Mouse (Mus musculus) adrenal gland, adult 2 months (tissue): ENCODE data around the gene Uhrf1bp1. TPM values are rescaled to one million over a fixed set of nuclear protein-coding genes. Genes with fewer than 3 reads are reported as not detected.

ENCODE experiments used
- polyA plus RNA-seq: library from polyadenylated mRNA; depleted of rRNA; stranded (reverse); fragments of >200 nt; gene quantifications from 2 replicates; pipeline ENCODE4 v1.2.3, GENCODE M21; 2012; rRNA removed
- total RNA-seq, 2 experiments: library from RNA; stranded (reverse); gene quantifications; 2 replicates each; pipeline ENCODE4 v1.2.3; 2021

The Uhrf1bp1 gene
- total and polyA plus RNA-seq, 3 experiments = 15.0 to 38.7 (median 25.2) TPM

Other genes starting within 250 kb of the Uhrf1bp1 start
- gene Nudt3, start 232.9 kb upstream of the Uhrf1bp1 start, total RNA-seq = 100 to 1,000 TPM; 152 to 217 TPM
- 114 and 124 TPM in 2 replicates for gene Nudt3, start 232.9 kb upstream of the Uhrf1bp1 start, polyA plus RNA-seq
- gene RPS10-NUDT3, start 221.2 kb upstream of the Uhrf1bp1 start, total RNA-seq = not detected
- gene RPS10-NUDT3, start 221.2 kb upstream of the Uhrf1bp1 start, polyA plus RNA-seq = not detected in 2 replicates
- 1,000 to 10,000 TPM; 1,036 to 1,116 TPM for gene Rps10, start 219.8 kb upstream of the Uhrf1bp1 start, total RNA-seq
- 886 and 939 TPM in 2 replicates for gene Rps10, start 219.8 kb upstream of the Uhrf1bp1 start, polyA plus RNA-seq
- 1 to 10 TPM; 2.5 to 5.6 TPM for gene Pacsin1, start 200.9 kb upstream of the Uhrf1bp1 start, total RNA-seq
- 3.0 and 3.8 TPM in 2 replicates for gene Pacsin1, start 200.9 kb upstream of the Uhrf1bp1 start, polyA plus RNA-seq
- gene Spdef, start 127.5 kb upstream of the Uhrf1bp1 start, total RNA-seq = under 1 TPM in 1 of 2 experiments, not detected in 1; 0.28 TPM
- 0.11 and 0.47 TPM in 2 replicates for gene Spdef, start 127.5 kb upstream of the Uhrf1bp1 start, polyA plus RNA-seq
- 100 to 1,000 TPM; 159 to 164 TPM for gene D17Wsu92e, start 35.8 kb upstream of the Uhrf1bp1 start, total RNA-seq
- 113 and 145 TPM in 2 replicates for gene D17Wsu92e, start 35.8 kb upstream of the Uhrf1bp1 start, polyA plus RNA-seq
- 10 to 100 TPM; 74.5 to 79.8 TPM for gene Snrpc, start 18.3 kb upstream of the Uhrf1bp1 start, total RNA-seq
- gene Snrpc, start 18.3 kb upstream of the Uhrf1bp1 start, polyA plus RNA-seq = 180 and 188 TPM in 2 replicates
- 10 to 100 TPM; 23.5 to 24.9 TPM for gene Anks1, start 52.9 kb downstream of the Uhrf1bp1 start, total RNA-seq
- gene Anks1, start 52.9 kb downstream of the Uhrf1bp1 start, polyA plus RNA-seq = 41.3 and 44.8 TPM in 2 replicates
- 10 to 100 TPM; 17.7 to 30.9 TPM for gene Taf11, start 53.4 kb downstream of the Uhrf1bp1 start, total RNA-seq
- gene Taf11, start 53.4 kb downstream of the Uhrf1bp1 start, polyA plus RNA-seq = 7.4 and 8.3 TPM in 2 replicates
- gene Tcp11, start 224.2 kb downstream of the Uhrf1bp1 start, total RNA-seq = under 1 TPM in 1 of 2 experiments, not detected in 1; 0.24 TPM
- 0.08 TPM in 1 of 2 replicates, not detected in the other for gene Tcp11, start 224.2 kb downstream of the Uhrf1bp1 start, polyA plus RNA-seq